Mouse (Mus musculus): ENCODE results near the gene Samd4b. TPM values are rescaled to one million over a fixed set of nuclear protein-coding genes. Genes with fewer than 3 reads are reported as not detected.
"Not testable (repeated sequence)": the region's sequence is repeated elsewhere in the genome, so short reads cannot be mapped to it uniquely, and the experiment has no call there.

The Samd4b gene
- total RNA-seq, 2 experiments from 2014 or later = 67.8 to 80.1 TPM

- no peak for DNase-seq (ENCODE audit: low spot score in 2 of 2)
Measured at GRCm38 (mm10) chr7:28567539-28567938, 30.4 kb downstream of the Samd4b start.

- DNase-seq (ENCODE audit: low spot score in 2 of 2) = no peak
Measured at GRCm38 (mm10) chr7:28565407-28565806, 32.5 kb downstream of the Samd4b start.

- DNase-seq (ENCODE audit: low spot score in 2 of 2) = no peak
Measured at GRCm38 (mm10) chr7:28562951-28563350, 35.0 kb downstream of the Samd4b start.

- no peak for DNase-seq (ENCODE audit: low spot score in 2 of 2)
Measured at GRCm38 (mm10) chr7:28562371-28562770, 35.6 kb downstream of the Samd4b start.

- no peak for DNase-seq (ENCODE audit: low spot score in 2 of 2)
Measured at GRCm38 (mm10) chr7:28561967-28562366, 36.0 kb downstream of the Samd4b start.

GRCm38 (mm10) chr7:28560856-28561255 is 37.1 kb downstream of the Samd4b start:
- no peak for DNase-seq (ENCODE audit: low spot score in 2 of 2)

- DNase-seq (ENCODE audit: low spot score in 2 of 2) = no peak
Measured at GRCm38 (mm10) chr7:28558486-28558885, 39.5 kb downstream of the Samd4b start.

GRCm38 (mm10) chr7:28557708-28558107 is 40.2 kb downstream of the Samd4b start:
- DNase-seq (ENCODE audit: low spot score in 2 of 2) = no peak

- no peak for DNase-seq (ENCODE audit: low spot score in 2 of 2)
Measured at GRCm38 (mm10) chr7:28557069-28557468, 40.9 kb downstream of the Samd4b start.

- no peak for DNase-seq (ENCODE audit: low spot score in 2 of 2)
Measured at GRCm38 (mm10) chr7:28555939-28556535, 41.9 kb downstream of the Samd4b start.

- no peak for DNase-seq (ENCODE audit: low spot score in 2 of 2)
Measured at GRCm38 (mm10) chr7:28553076-28553475, 44.9 kb downstream of the Samd4b start.

GRCm38 (mm10) chr7:28547628-28548027 is 50.3 kb downstream of the Samd4b start:
- no peak for DNase-seq (ENCODE audit: low spot score in 2 of 2)

GRCm38 (mm10) chr7:28547154-28547553 is 50.8 kb downstream of the Samd4b start, which contains the start of gene Nccrp1:
Gene Nccrp1, minus strand, starts transcription at chr7:28547254.
- DNase-seq (ENCODE audit: low spot score in 2 of 2) = no peak

- no peak for DNase-seq (ENCODE audit: low spot score in 2 of 2)
Measured at GRCm38 (mm10) chr7:28546649-28547048, 51.3 kb downstream of the Samd4b start.

GRCm38 (mm10) chr7:28545891-28546210 is 52.1 kb downstream of the Samd4b start:
- DNase-seq (ENCODE audit: low spot score in 2 of 2) = no peak

- DNase-seq (ENCODE audit: low spot score in 2 of 2) = no peak
Measured at GRCm38 (mm10) chr7:28545048-28545890, 52.7 kb downstream of the Samd4b start.

- no peak for DNase-seq (ENCODE audit: low spot score in 2 of 2)
Measured at GRCm38 (mm10) chr7:28544051-28544601, 53.8 kb downstream of the Samd4b start.

GRCm38 (mm10) chr7:28540526-28540925 is 57.4 kb downstream of the Samd4b start, which contains the start of gene Sycn:
Gene Sycn, plus strand, starts transcription at chr7:28540885.
- no peak for DNase-seq (ENCODE audit: low spot score in 2 of 2)

- not testable (repeated sequence) for DNase-seq (ENCODE audit: low spot score in 2 of 2)
Measured at GRCm38 (mm10) chr7:28538886-28539285, 59.1 kb downstream of the Samd4b start.

- DNase-seq (ENCODE audit: low spot score in 2 of 2) = no peak
Measured at GRCm38 (mm10) chr7:28532005-28532404, 65.9 kb downstream of the Samd4b start.

GRCm38 (mm10) chr7:28527922-28528719 is 69.8 kb downstream of the Samd4b start:
- DNase-seq (ENCODE audit: low spot score in 2 of 2) = peak; percentile 65 to 76

All from left cerebral cortex, adult 18-20 months (tissue).